Mouse (Mus musculus): ENCODE results near the gene Sema4f.

Sema4f gene

GRCm38 (mm10) chr6:82915889-82916288 lies 23.7 kb downstream of the Sema4f start:
- DNase-seq (ENCODE audit: low spot score): peak; percentile 49

GRCm38 (mm10) chr6:82913336-82914247 lies 26.0 kb downstream of the Sema4f start:
- DNase-seq (ENCODE audit: low spot score): no peak

- DNase-seq (ENCODE audit: low spot score): no peak
Measured at GRCm38 (mm10) chr6:82911303-82911702, 28.3 kb downstream of the Sema4f start.

GRCm38 (mm10) chr6:82909136-82909855 lies 30.3 kb downstream of the Sema4f start:
- peak; percentile 27 for DNase-seq (ENCODE audit: low spot score)

- DNase-seq (ENCODE audit: low spot score): no peak
Measured at GRCm38 (mm10) chr6:82908034-82908433, 31.5 kb downstream of the Sema4f start.

GRCm38 (mm10) chr6:82906985-82907384 lies 32.6 kb downstream of the Sema4f start:
- DNase-seq (ENCODE audit: low spot score): no peak

- DNase-seq (ENCODE audit: low spot score): no peak
Measured at GRCm38 (mm10) chr6:82902559-82902958, 37.0 kb downstream of the Sema4f start.

GRCm38 (mm10) chr6:82898745-82899144 lies 40.8 kb downstream of the Sema4f start:
- no peak for DNase-seq (ENCODE audit: low spot score)

GRCm38 (mm10) chr6:82898227-82898626 lies 41.3 kb downstream of the Sema4f start:
- DNase-seq (ENCODE audit: low spot score): no peak

- DNase-seq (ENCODE audit: low spot score): no peak
Measured at GRCm38 (mm10) chr6:82897311-82897710, 42.3 kb downstream of the Sema4f start.

GRCm38 (mm10) chr6:82893415-82893814 lies 46.2 kb downstream of the Sema4f start:
- DNase-seq (ENCODE audit: low spot score): no peak

- peak; percentile 39 for DNase-seq (ENCODE audit: low spot score)
Measured at GRCm38 (mm10) chr6:82892540-82892939, 47.0 kb downstream of the Sema4f start.

- no peak for DNase-seq (ENCODE audit: low spot score)
Measured at GRCm38 (mm10) chr6:82891488-82891887, 48.1 kb downstream of the Sema4f start.

- no peak for DNase-seq (ENCODE audit: low spot score)
Measured at GRCm38 (mm10) chr6:82886330-82886729, 53.2 kb downstream of the Sema4f start.

- DNase-seq (ENCODE audit: low spot score): no peak
Measured at GRCm38 (mm10) chr6:82885909-82886308, 53.7 kb downstream of the Sema4f start.

- DNase-seq (ENCODE audit: low spot score): no peak
Measured at GRCm38 (mm10) chr6:82885441-82885840, 54.1 kb downstream of the Sema4f start.

- no peak for DNase-seq (ENCODE audit: low spot score)
Measured at GRCm38 (mm10) chr6:82884570-82884969, 55.0 kb downstream of the Sema4f start.

GRCm38 (mm10) chr6:82881485-82882096 lies 58.0 kb downstream of the Sema4f start:
- DNase-seq (ENCODE audit: low spot score): no peak

- DNase-seq (ENCODE audit: low spot score): no peak
Measured at GRCm38 (mm10) chr6:82880807-82881206, 58.8 kb downstream of the Sema4f start.

- DNase-seq (ENCODE audit: low spot score): no peak
Measured at GRCm38 (mm10) chr6:82879463-82880089, 60.0 kb downstream of the Sema4f start.

- no peak for DNase-seq (ENCODE audit: low spot score)
Measured at GRCm38 (mm10) chr6:82875509-82875935, 64.0 kb downstream of the Sema4f start.

- no peak for DNase-seq (ENCODE audit: low spot score)
Measured at GRCm38 (mm10) chr6:82872332-82872707, 67.2 kb downstream of the Sema4f start.
